Mouse (Mus musculus): Measurements from ENCODE around the gene Atrn.

Atrn gene

GRCm38 (mm10) chr2:131040854-131041825, 134.8 kb downstream of the Atrn start:
- peak in 1 of 2 experiments; percentile 60 for DNase-seq

GRCm38 (mm10) chr2:131042988-131043387, 136.7 kb downstream of the Atrn start, which contains the start of gene Gfra4:
Gene Gfra4, minus strand, starts transcription at chr2:131043088.
- DNase-seq = no peak

GRCm38 (mm10) chr2:131044354-131044852, 138.1 kb downstream of the Atrn start:
- DNase-seq = peak in 1 of 2 experiments; percentile 5

- peak in 1 of 2 experiments; percentile 5 for DNase-seq
Observed at GRCm38 (mm10) chr2:131044989-131045720, 138.9 kb downstream of the Atrn start.

- DNase-seq = no peak
Observed at GRCm38 (mm10) chr2:131046025-131046424, 139.7 kb downstream of the Atrn start.

GRCm38 (mm10) chr2:131052043-131052442, 145.7 kb downstream of the Atrn start:
- DNase-seq = no peak

GRCm38 (mm10) chr2:131052862-131053418, 146.6 kb downstream of the Atrn start:
- no peak for DNase-seq

GRCm38 (mm10) chr2:131053851-131054645, 147.8 kb downstream of the Atrn start:
- peak in 1 of 2 experiments; percentile 27 for DNase-seq

- no peak for DNase-seq
Observed at GRCm38 (mm10) chr2:131054646-131055264, 148.5 kb downstream of the Atrn start.

GRCm38 (mm10) chr2:131055631-131056030, 149.3 kb downstream of the Atrn start:
- peak; percentile 58 to 77 for DNase-seq

- peak; percentile 21 to 42 for DNase-seq
Observed at GRCm38 (mm10) chr2:131056191-131056590, 149.9 kb downstream of the Atrn start.

- DNase-seq = peak in 1 of 2 experiments; percentile 11
Observed at GRCm38 (mm10) chr2:131058672-131059071, 152.4 kb downstream of the Atrn start.

GRCm38 (mm10) chr2:131059377-131059776, 153.1 kb downstream of the Atrn start:
- peak; percentile 59 to 69 for DNase-seq

GRCm38 (mm10) chr2:131059781-131060540, 153.7 kb downstream of the Atrn start:
- peak in 1 of 2 experiments; percentile 39 for DNase-seq

GRCm38 (mm10) chr2:131060784-131061183, 154.5 kb downstream of the Atrn start:
- peak in 1 of 2 experiments; percentile 11 for DNase-seq

GRCm38 (mm10) chr2:131061607-131062006, 155.3 kb downstream of the Atrn start:
- no peak for DNase-seq

- DNase-seq = peak; percentile 35 to 47
Observed at GRCm38 (mm10) chr2:131063404-131063864, 157.1 kb downstream of the Atrn start, which contains the start of gene Adam33. Gene Adam33, minus strand, starts transcription at chr2:131063814.

GRCm38 (mm10) chr2:131066342-131066741, 160.0 kb downstream of the Atrn start:
- DNase-seq = peak in 1 of 2 experiments; percentile 17

GRCm38 (mm10) chr2:131067481-131067880, 161.2 kb downstream of the Atrn start:
- DNase-seq = peak; percentile 47 to 62

GRCm38 (mm10) chr2:131072536-131072935, 166.2 kb downstream of the Atrn start:
- no peak for DNase-seq

Data from lung, postnatal 4 days (tissue).